Mouse (Mus musculus): ENCODE measurements around the gene Gigyf2. TPM values are rescaled to one million over a fixed set of nuclear protein-coding genes. Genes with fewer than 3 reads are reported as not detected.

Gene Gigyf2
- polyA plus RNA-seq, 1 experiment from 2014 or later = 36.6 TPM

- DNase-seq (ENCODE audit: low spot score) = no peak
These were observed 10.1 kb upstream of the Gigyf2 start for GRCm38 (mm10) chr1:87316672-87317071.

- DNase-seq (ENCODE audit: low spot score) = no peak
These were observed 5.7 kb upstream of the Gigyf2 start for GRCm38 (mm10) chr1:87321071-87321470.

- no peak for DNase-seq (ENCODE audit: low spot score)
These were observed 4.0 kb upstream of the Gigyf2 start for GRCm38 (mm10) chr1:87322778-87323177.

GRCm38 (mm10) chr1:87324649-87325048 is 2.1 kb upstream of the Gigyf2 start:
- DNase-seq (ENCODE audit: low spot score) = no peak

GRCm38 (mm10) chr1:87327165-87327861 is 515 bp downstream of the Gigyf2 start:
- peak; percentile 39 for DNase-seq (ENCODE audit: low spot score)

- no peak for DNase-seq (ENCODE audit: low spot score)
These were observed 5.0 kb downstream of the Gigyf2 start for GRCm38 (mm10) chr1:87331774-87332173.

GRCm38 (mm10) chr1:87350576-87350975 is 23.8 kb downstream of the Gigyf2 start:
- no peak for DNase-seq (ENCODE audit: low spot score)

GRCm38 (mm10) chr1:87360276-87360675 is 33.5 kb downstream of the Gigyf2 start:
- DNase-seq (ENCODE audit: low spot score) = no peak

- no peak for DNase-seq (ENCODE audit: low spot score)
These were observed 51.3 kb downstream of the Gigyf2 start for GRCm38 (mm10) chr1:87378024-87378560.

GRCm38 (mm10) chr1:87379919-87380318 is 53.1 kb downstream of the Gigyf2 start:
- no peak for DNase-seq (ENCODE audit: low spot score)

- DNase-seq (ENCODE audit: low spot score) = no peak
These were observed 54.4 kb downstream of the Gigyf2 start for GRCm38 (mm10) chr1:87381152-87381551.

GRCm38 (mm10) chr1:87386436-87387092 is 59.8 kb downstream of the Gigyf2 start:
- DNase-seq (ENCODE audit: low spot score) = no peak

GRCm38 (mm10) chr1:87393444-87394195 is 66.8 kb downstream of the Gigyf2 start:
- DNase-seq (ENCODE audit: low spot score) = no peak

- no peak for DNase-seq (ENCODE audit: low spot score)
These were observed 67.8 kb downstream of the Gigyf2 start, which contains the start of gene Kcnj13 for GRCm38 (mm10) chr1:87394594-87394993. Gene Kcnj13 (minus strand): TSS chr1:87394729.

- DNase-seq (ENCODE audit: low spot score) = no peak
These were observed 70.3 kb downstream of the Gigyf2 start for GRCm38 (mm10) chr1:87396923-87397586.

- no peak for DNase-seq (ENCODE audit: low spot score)
These were observed 77.9 kb downstream of the Gigyf2 start for GRCm38 (mm10) chr1:87404710-87405109.

- no peak for DNase-seq (ENCODE audit: low spot score)
These were observed 79.2 kb downstream of the Gigyf2 start for GRCm38 (mm10) chr1:87406012-87406411.

GRCm38 (mm10) chr1:87409380-87409779 is 82.6 kb downstream of the Gigyf2 start:
- no peak for DNase-seq (ENCODE audit: low spot score)

- DNase-seq (ENCODE audit: low spot score) = peak; percentile 67
These were observed 91.9 kb downstream of the Gigyf2 start for GRCm38 (mm10) chr1:87418733-87419132.

- DNase-seq (ENCODE audit: low spot score) = no peak
These were observed 108.3 kb downstream of the Gigyf2 start for GRCm38 (mm10) chr1:87435125-87435524.

- DNase-seq (ENCODE audit: low spot score) = no peak
These were observed 109.8 kb downstream of the Gigyf2 start for GRCm38 (mm10) chr1:87436583-87436982.
